Mouse (Mus musculus) lung, postnatal 36 days (tissue): ENCODE measurements around the gene Hist1h4c.
A peak's percentile ranks its signal among the peaks of the same experiment; 100 is the strongest.
"Not testable (repeated sequence)": the region's sequence is repeated elsewhere in the genome, so short reads cannot be mapped to it uniquely, and the experiment has no call there.

Experiments
- DNase-seq: peaks from one replicate; pipeline ENCODE4 v3.0.0; 2022; ENCODE audit warnings: mixed read lengths

Hist1h4c gene

GRCm38 (mm10) chr13:23728472-23729191 lies 30.4 kb upstream of the Hist1h4c start:
- DNase-seq = no peak

- DNase-seq = no peak
Measured at GRCm38 (mm10) chr13:23725213-23725612, 27.0 kb upstream of the Hist1h4c start.

GRCm38 (mm10) chr13:23724239-23724638 lies 26.0 kb upstream of the Hist1h4c start:
- no peak for DNase-seq

GRCm38 (mm10) chr13:23717593-23718245 lies 19.5 kb upstream of the Hist1h4c start:
- not testable (repeated sequence) for DNase-seq

GRCm38 (mm10) chr13:23717176-23717575 lies 18.9 kb upstream of the Hist1h4c start:
- no peak for DNase-seq

GRCm38 (mm10) chr13:23716261-23717042 lies 18.2 kb upstream of the Hist1h4c start:
- no peak for DNase-seq

- DNase-seq = peak; percentile 72
Measured at GRCm38 (mm10) chr13:23710374-23711089, 12.3 kb upstream of the Hist1h4c start, which contains the start of gene Hfe. Gene Hfe, minus strand, starts transcription at chr13:23710854.

- DNase-seq = no peak
Measured at GRCm38 (mm10) chr13:23709714-23710373, 11.6 kb upstream of the Hist1h4c start.

- DNase-seq = no peak
Measured at GRCm38 (mm10) chr13:23708654-23709053, 10.4 kb upstream of the Hist1h4c start.

GRCm38 (mm10) chr13:23708041-23708440 lies 9.8 kb upstream of the Hist1h4c start:
- no peak for DNase-seq

GRCm38 (mm10) chr13:23706771-23707170 lies 8.5 kb upstream of the Hist1h4c start:
- DNase-seq = no peak

- no peak for DNase-seq
Measured at GRCm38 (mm10) chr13:23705751-23706356, 7.6 kb upstream of the Hist1h4c start.

GRCm38 (mm10) chr13:23702801-23703200 lies 4.5 kb upstream of the Hist1h4c start:
- DNase-seq = not testable (repeated sequence)

GRCm38 (mm10) chr13:23702220-23702619 lies 4.0 kb upstream of the Hist1h4c start:
- DNase-seq = no peak

- DNase-seq = peak; percentile 92
Measured at GRCm38 (mm10) chr13:23700786-23701520, 2.7 kb upstream of the Hist1h4c start.

- DNase-seq = no peak
Measured at GRCm38 (mm10) chr13:23699767-23700166, 1.5 kb upstream of the Hist1h4c start.

GRCm38 (mm10) chr13:23698996-23699395 lies 742 bp upstream of the Hist1h4c start:
- DNase-seq = no peak

GRCm38 (mm10) chr13:23697491-23698299 lies 559 bp downstream of the Hist1h4c start:
- peak; percentile 76 for DNase-seq

GRCm38 (mm10) chr13:23696061-23696474 lies 2.2 kb downstream of the Hist1h4c start:
- no peak for DNase-seq

- DNase-seq = no peak
Measured at GRCm38 (mm10) chr13:23695514-23695913, 2.7 kb downstream of the Hist1h4c start, which contains the start of gene Hist1h1t. Gene Hist1h1t, plus strand, starts transcription at chr13:23695814.
